Mouse (Mus musculus) liver, adult 10 weeks (tissue): ENCODE measurements around the gene 1110051M20Rik. TPM values are rescaled to one million over a fixed set of nuclear protein-coding genes. Genes with fewer than 3 reads are reported as not detected.

Experiments
- polyA plus RNA-seq: library from polyadenylated mRNA; stranded (reverse); fragments of 350-450 nt; fragmentation: Illumina TruSeq; extraction: RNeasy Lipid Tissue Mini Kit (QIAGEN cat#74804); gene quantifications from one replicate; pipeline ENCODE4 v1.2.3, GENCODE M21; 2014; ENCODE audit warnings: low read depth, low replicate concordance

Gene 1110051M20Rik
- polyA plus RNA-seq = 0.93 TPM

GRCm38 (mm10) chr2:91444286-91444892 lies at the start of gene 1110051M20Rik:
Gene 1110051M20Rik (minus strand): TSS chr2:91444704.

GRCm38 (mm10) chr2:91457259-91457655 lies 12.8 kb upstream of the 1110051M20Rik start, which contains the start of gene Lrp4:
Gene Lrp4 (plus strand): TSS chr2:91457511.

GRCm38 (mm10) chr2:91264711-91265681 lies 179.5 kb downstream of the 1110051M20Rik start, which contains the start of gene Arfgap2:
Gene Arfgap2 (plus strand): TSS chr2:91264974.

GRCm38 (mm10) chr2:91255661-91256150 lies 188.8 kb downstream of the 1110051M20Rik start, which contains the start of gene Pacsin3:
Gene Pacsin3 (plus strand): TSS chr2:91255954.

GRCm38 (mm10) chr2:91236601-91237510 lies 207.6 kb downstream of the 1110051M20Rik start, which contains the start of gene Ddb2:
Gene Ddb2 (minus strand): TSS chr2:91236982.

Other genes starting within 250 kb of the 1110051M20Rik start
- 4.6 TPM for gene Nr1h3, start 241.9 kb downstream of the 1110051M20Rik start, polyA plus RNA-seq
- 34.1 TPM for gene Acp2, start 241.8 kb downstream of the 1110051M20Rik start, polyA plus RNA-seq
- gene Ddb2, start 207.7 kb downstream of the 1110051M20Rik start, polyA plus RNA-seq = 8.6 TPM
- gene Pacsin3, start 188.8 kb downstream of the 1110051M20Rik start, polyA plus RNA-seq = 2.7 TPM
- 23.9 TPM for gene Arfgap2, start 179.7 kb downstream of the 1110051M20Rik start, polyA plus RNA-seq
- gene Lrp4, start 12.8 kb upstream of the 1110051M20Rik start, polyA plus RNA-seq = 2.0 TPM
- 6.8 TPM for gene Ckap5, start 82.1 kb upstream of the 1110051M20Rik start, polyA plus RNA-seq
- 407 TPM for gene F2, start 191.7 kb upstream of the 1110051M20Rik start, polyA plus RNA-seq
- gene Zfp408, start 205.1 kb upstream of the 1110051M20Rik start, polyA plus RNA-seq = 1.0 TPM
- gene Arhgap1, start 205.2 kb upstream of the 1110051M20Rik start, polyA plus RNA-seq = 4.8 TPM